Mouse (Mus musculus): ENCODE measurements around the gene Gabpb1. TPM values are rescaled to one million over a fixed set of nuclear protein-coding genes. Genes with fewer than 3 reads are reported as not detected.

Gabpb1 gene
- polyA plus RNA-seq, 1 experiment from 2014 or later, result 28.5 TPM

GRCm38 (mm10) chr2:126675169-126676121 lies 692 bp downstream of the Gabpb1 start:
- peak; percentile 86 for ATAC-seq (replicated peaks; ENCODE audit: insufficient number of reproducible peaks, insufficient read depth, low FRiP score, low read depth)
- whole genome bisulfite sequencing, result under 1% methylated on average over 98 of the region's 99 CpGs
- Histone ChIP-seq H3K9me3 (replicated peaks) (no peaks in the 10 kb centered on the region), H3K4me2 (peak overlapping the region; percentile 77), H3K27me3 (no peaks in the 10 kb centered on the region), H3K4me1 (replicated peaks) (peaks cover 31% of the 10 kb centered on the region), H3K9ac (peak overlapping the region; percentile 96), H3K36me3 (peaks cover 2% of the 10 kb centered on the region; the same call in 1 of the 2 replicates), H3K4me3 (peak overlapping the region; percentile 90), H3K27ac (peak overlapping the region; percentile 99)

GRCm38 (mm10) chr2:126674441-126675168 lies 1.5 kb downstream of the Gabpb1 start:
- Histone ChIP-seq H3K9ac (peak overlapping the region; percentile 96), H3K9me3 (replicated peaks) (no peaks in the 10 kb centered on the region), H3K27me3 (no peaks in the 10 kb centered on the region), H3K4me3 (peak overlapping the region; percentile 90), H3K27ac (peak overlapping the region; percentile 99), H3K4me1 (replicated peaks) (peaks cover 31% of the 10 kb centered on the region), H3K4me2 (peak overlapping the region; percentile 77), H3K36me3 (no peaks in the 10 kb centered on the region)
- peak; percentile 64 for ATAC-seq (replicated peaks; ENCODE audit: insufficient number of reproducible peaks, insufficient read depth, low FRiP score, low read depth)
- WGBS, result under 1% methylated on average over 76 of the region's 77 CpGs

GRCm38 (mm10) chr2:126673317-126674242 lies 2.6 kb downstream of the Gabpb1 start:
- WGBS, result 54% methylated on average over 13 of the region's 13 CpGs
- Histone ChIP-seq H3K9ac (peak overlapping the region; percentile 96), H3K4me2 (peak overlapping the region; percentile 77), H3K27ac (peak overlapping the region; percentile 99), H3K4me3 (peak overlapping the region; percentile 90), H3K4me1 (replicated peaks) (peaks cover 31% of the 10 kb centered on the region), H3K36me3 (no peaks in the 10 kb centered on the region), H3K9me3 (replicated peaks) (no peaks in the 10 kb centered on the region), H3K27me3 (no peaks in the 10 kb centered on the region)
- no peak for ATAC-seq (replicated peaks; ENCODE audit: insufficient number of reproducible peaks, insufficient read depth, low FRiP score, low read depth)

GRCm38 (mm10) chr2:126668621-126669252 lies 7.4 kb downstream of the Gabpb1 start:
- Histone ChIP-seq H3K9me3 (replicated peaks) (no peaks in the 10 kb centered on the region), H3K9ac (no peak overlapping the region), H3K36me3 (no peaks in the 10 kb centered on the region), H3K4me3 (no peak overlapping the region), H3K4me1 (replicated peaks) (peaks cover 15% of the 10 kb centered on the region), H3K27ac (no peak overlapping the region), H3K27me3 (no peaks in the 10 kb centered on the region), H3K4me2 (no peak overlapping the region)
- ATAC-seq (replicated peaks; ENCODE audit: insufficient number of reproducible peaks, insufficient read depth, low FRiP score, low read depth), result no peak
- 86% methylated on average over 5 of the region's 5 CpGs for WGBS

- no peak overlapping the region for H3K4me3 ChIP-seq
- ATAC-seq (replicated peaks; ENCODE audit: insufficient number of reproducible peaks, insufficient read depth, low FRiP score, low read depth), result no peak
- no peaks in the 10 kb centered on the region for H3K36me3 ChIP-seq
- no peak overlapping the region for H3K9ac ChIP-seq
- H3K4me2 ChIP-seq, result no peak overlapping the region
- no peaks in the 10 kb centered on the region for H3K27me3 ChIP-seq
- 84% methylated on average over 3 of the region's 3 CpGs for WGBS
- no peaks in the 10 kb centered on the region for H3K9me3 ChIP-seq (replicated peaks)
- H3K4me1 ChIP-seq (replicated peaks), result no peaks in the 10 kb centered on the region
- no peak overlapping the region for H3K27ac ChIP-seq
These were observed 10.2 kb downstream of the Gabpb1 start for GRCm38 (mm10) chr2:126665984-126666383.

- no peak overlapping the region for H3K27ac ChIP-seq
- whole genome bisulfite sequencing, result 54% methylated on average over 4 of the region's 4 CpGs
- ATAC-seq (replicated peaks; ENCODE audit: insufficient number of reproducible peaks, insufficient read depth, low FRiP score, low read depth), result no peak
These were observed 12.7 kb downstream of the Gabpb1 start for GRCm38 (mm10) chr2:126663481-126663880.

GRCm38 (mm10) chr2:126652929-126653328 lies 23.2 kb downstream of the Gabpb1 start:
- Histone ChIP-seq H3K4me1 (replicated peaks) (no peaks in the 10 kb centered on the region), H3K9me3 (replicated peaks) (no peaks in the 10 kb centered on the region), H3K27ac (no peak overlapping the region), H3K9ac (no peak overlapping the region), H3K27me3 (no peaks in the 10 kb centered on the region), H3K36me3 (peaks cover 37% of the 10 kb centered on the region), H3K4me2 (no peak overlapping the region), H3K4me3 (no peak overlapping the region)
- WGBS, result 83% methylated on average over 4 of the region's 4 CpGs
- no peak for ATAC-seq (replicated peaks; ENCODE audit: insufficient number of reproducible peaks, insufficient read depth, low FRiP score, low read depth)

More at GRCm38 (mm10) chr2:126663481-126663880, 12.7 kb downstream of the Gabpb1 start:
- no peaks in the 10 kb centered on the region for H3K27me3 ChIP-seq
- no peaks in the 10 kb centered on the region for H3K36me3 ChIP-seq
- H3K4me3 ChIP-seq, result no peak overlapping the region
- H3K4me2 ChIP-seq, result no peak overlapping the region
- H3K4me1 ChIP-seq (replicated peaks), result no peaks in the 10 kb centered on the region
- H3K9me3 ChIP-seq (replicated peaks), result no peaks in the 10 kb centered on the region
- H3K9ac ChIP-seq, result no peak overlapping the region

- WGBS, result 94% methylated on average over 3 of the region's 3 CpGs
- Histone ChIP-seq H3K4me2 (no peak overlapping the region), H3K36me3 (peaks cover 60% of the 10 kb centered on the region), H3K27me3 (no peaks in the 10 kb centered on the region), H3K27ac (no peak overlapping the region), H3K4me3 (no peak overlapping the region), H3K9me3 (replicated peaks) (no peaks in the 10 kb centered on the region), H3K4me1 (replicated peaks) (no peaks in the 10 kb centered on the region), H3K9ac (no peak overlapping the region)
- no peak for ATAC-seq (replicated peaks; ENCODE audit: insufficient number of reproducible peaks, insufficient read depth, low FRiP score, low read depth)
These were observed 28.4 kb downstream of the Gabpb1 start for GRCm38 (mm10) chr2:126647762-126648161.

- no peak for ATAC-seq (replicated peaks; ENCODE audit: insufficient number of reproducible peaks, insufficient read depth, low FRiP score, low read depth)
- peaks cover 59% of the 10 kb centered on the region; the same call in 1 of the 2 replicates for H3K36me3 ChIP-seq
- 90% methylated on average over 5 of the region's 5 CpGs for WGBS
- no peak overlapping the region for H3K4me3 ChIP-seq
- H3K4me2 ChIP-seq, result no peak overlapping the region
- no peaks in the 10 kb centered on the region for H3K27me3 ChIP-seq
- no peaks in the 10 kb centered on the region for H3K9me3 ChIP-seq (replicated peaks)
- no peak overlapping the region for H3K27ac ChIP-seq
- H3K9ac ChIP-seq, result no peak overlapping the region
- H3K4me1 ChIP-seq (replicated peaks), result no peaks in the 10 kb centered on the region
These were observed 29.7 kb downstream of the Gabpb1 start for GRCm38 (mm10) chr2:126646461-126646860.

- no peak overlapping the region for H3K9ac ChIP-seq
- H3K4me2 ChIP-seq, result no peak overlapping the region
- WGBS, result 93% methylated on average over 1 of the region's 1 CpGs
- no peaks in the 10 kb centered on the region for H3K9me3 ChIP-seq (replicated peaks)
- no peaks in the 10 kb centered on the region for H3K4me1 ChIP-seq (replicated peaks)
- H3K36me3 ChIP-seq, result peaks cover 66% of the 10 kb centered on the region
- no peak overlapping the region for H3K27ac ChIP-seq
- H3K27me3 ChIP-seq, result no peaks in the 10 kb centered on the region
- no peak overlapping the region for H3K4me3 ChIP-seq
- no peak for ATAC-seq (replicated peaks; ENCODE audit: insufficient number of reproducible peaks, insufficient read depth, low FRiP score, low read depth)
These were observed 31.4 kb downstream of the Gabpb1 start for GRCm38 (mm10) chr2:126644768-126645167.

All from heart, embryonic 15.5 days (tissue).